Mouse (Mus musculus) gastrocnemius, adult 18-20 months (tissue): Measurements from ENCODE around the gene Rfx4. TPM values are rescaled to one million over a fixed set of nuclear protein-coding genes. Genes with fewer than 3 reads are reported as not detected.

Source experiments
- DNase-seq: peaks from one replicate; pipeline ENCODE4 v3.0.0; 2021; ENCODE audit warnings: low spot score
- total RNA-seq, 2 experiments: library from RNA; stranded (reverse); gene quantifications; 2 replicates each; pipeline ENCODE4 v1.2.3; 2021

Gene Rfx4
- total RNA-seq, 2 experiments from 2014 or later = not detected

- no peak for DNase-seq
Observed at GRCm38 (mm10) chr10:84758200-84758468, 2.3 kb downstream of the Rfx4 start.

DNA sequence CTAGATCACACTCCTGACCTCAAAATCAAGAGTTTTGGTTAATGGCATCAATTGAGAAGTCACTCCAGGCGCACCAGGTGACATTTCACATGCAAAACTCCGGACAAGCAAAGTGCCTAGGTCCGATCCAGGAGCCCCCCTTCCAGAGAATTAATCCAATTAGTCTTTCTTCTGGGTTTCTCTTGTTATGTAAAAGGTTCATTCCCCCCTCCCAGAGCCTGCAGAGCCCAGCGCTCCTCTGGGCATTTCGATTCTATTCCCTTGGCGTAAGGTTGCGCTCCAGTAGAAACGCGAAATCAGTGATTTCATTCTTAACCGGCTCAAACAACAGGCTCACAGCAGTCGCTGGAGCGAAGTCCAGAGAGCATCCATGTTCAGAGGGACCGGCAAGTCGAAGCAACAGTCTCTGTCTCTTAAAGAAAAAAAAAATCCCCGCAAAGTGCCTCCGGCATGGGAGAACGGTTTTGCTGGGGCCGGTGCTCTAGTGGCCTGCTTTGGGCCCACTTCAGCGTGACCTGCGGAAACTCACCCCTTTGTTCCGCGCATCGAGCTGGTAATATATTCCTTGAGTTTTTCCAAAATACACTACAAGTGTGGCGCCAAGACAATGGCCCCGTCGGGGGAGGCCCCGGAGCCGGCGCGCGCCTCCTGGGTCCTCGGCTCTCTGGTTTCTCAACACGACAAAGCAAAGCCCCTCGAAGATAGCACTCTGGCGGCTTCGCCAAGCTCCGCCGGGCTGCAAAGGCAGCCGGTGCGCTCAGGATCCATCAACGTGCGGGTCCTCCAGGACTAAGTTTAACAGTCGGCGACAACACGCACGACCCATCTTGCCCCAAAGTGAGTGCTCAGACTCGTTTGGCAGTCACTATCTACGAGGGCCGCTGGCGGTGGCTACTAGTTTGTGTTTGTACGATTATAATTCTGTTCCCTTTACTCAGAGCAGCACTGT, 2.9 kb downstream of the Rfx4 start:
- no peak for DNase-seq

DNA sequence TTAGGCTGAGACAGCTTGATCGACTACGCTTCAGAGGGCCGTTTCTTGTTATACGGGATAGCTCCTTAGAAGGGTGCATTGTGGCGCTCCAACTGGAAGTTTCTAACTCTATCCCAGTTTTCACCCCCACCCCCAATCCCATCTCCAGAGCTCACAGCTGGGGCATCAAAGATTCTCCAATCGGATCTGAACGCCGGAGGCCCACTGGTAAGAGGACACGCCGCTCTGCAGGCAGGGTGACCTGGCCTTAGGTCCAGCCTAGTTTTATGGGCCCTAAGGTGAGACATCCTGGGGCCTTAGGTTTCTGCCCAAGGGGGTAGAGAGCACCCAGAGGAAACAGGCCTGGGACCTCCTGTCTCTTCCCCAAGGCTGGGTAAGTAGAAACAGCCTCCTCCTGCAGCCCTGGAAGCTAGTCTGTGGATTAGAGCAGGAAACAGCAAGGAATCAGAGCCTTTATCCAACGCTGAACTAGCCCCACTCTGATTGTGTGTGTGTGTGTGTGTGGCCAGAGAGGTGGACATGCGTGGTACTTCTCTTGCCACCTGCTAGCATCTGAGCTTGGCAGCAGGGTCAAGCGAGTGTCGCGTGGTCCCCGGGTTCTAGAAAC, 3.8 kb downstream of the Rfx4 start:
- no peak for DNase-seq

DNA sequence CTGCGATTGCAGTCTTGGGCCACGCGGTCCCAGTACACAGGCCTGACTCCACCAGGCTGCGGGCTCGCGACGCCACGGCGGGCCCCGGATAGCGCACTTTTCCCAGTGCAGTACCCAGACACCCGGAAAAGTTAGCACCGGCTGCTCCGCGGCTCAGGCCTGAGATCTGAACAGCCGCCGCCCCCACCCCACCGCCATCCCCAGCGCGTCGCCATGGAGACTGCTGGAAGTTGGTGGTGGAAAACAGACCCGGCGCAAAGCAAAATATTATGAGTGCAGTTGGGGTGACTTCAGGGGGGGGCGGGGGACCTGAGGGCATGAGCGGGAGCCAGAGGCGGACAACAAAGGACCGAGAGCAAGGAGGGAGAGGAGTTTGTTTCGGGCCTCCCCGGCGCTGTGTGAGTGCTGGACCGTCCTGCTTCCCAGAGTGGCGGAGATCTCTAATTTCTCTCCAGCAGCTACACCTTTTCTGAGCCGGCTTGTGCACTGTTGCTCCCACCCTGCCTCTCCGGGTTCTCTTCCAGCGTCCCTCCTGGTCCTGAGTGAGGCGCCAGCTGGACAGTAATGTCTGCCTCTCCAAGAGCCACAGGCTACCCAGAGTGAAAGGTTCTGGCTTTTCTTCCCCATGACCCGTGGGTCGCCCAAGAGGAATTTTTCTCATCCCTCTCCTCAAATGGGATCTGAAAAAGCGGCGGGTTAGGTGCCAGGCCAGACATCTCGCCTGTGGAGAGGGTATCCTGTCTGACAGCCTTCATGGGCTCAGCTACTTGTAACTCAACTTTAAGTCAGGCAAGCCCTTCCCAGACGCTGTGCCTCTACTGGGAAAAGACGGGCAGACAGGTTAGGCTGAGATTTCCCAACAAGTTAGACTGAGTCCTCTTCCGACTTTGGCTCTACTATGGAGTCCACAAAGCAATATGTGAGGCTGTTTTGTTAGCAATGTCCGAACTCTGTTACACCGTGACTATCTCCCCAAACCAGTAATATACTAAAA, 4.6 kb downstream of the Rfx4 start:
- DNase-seq = no peak

GRCm38 (mm10) chr10:84768766-84769165, 12.9 kb downstream of the Rfx4 start:
- no peak for DNase-seq

- DNase-seq = peak; percentile 48
Observed at GRCm38 (mm10) chr10:84772380-84773130, 16.7 kb downstream of the Rfx4 start.

DNA sequence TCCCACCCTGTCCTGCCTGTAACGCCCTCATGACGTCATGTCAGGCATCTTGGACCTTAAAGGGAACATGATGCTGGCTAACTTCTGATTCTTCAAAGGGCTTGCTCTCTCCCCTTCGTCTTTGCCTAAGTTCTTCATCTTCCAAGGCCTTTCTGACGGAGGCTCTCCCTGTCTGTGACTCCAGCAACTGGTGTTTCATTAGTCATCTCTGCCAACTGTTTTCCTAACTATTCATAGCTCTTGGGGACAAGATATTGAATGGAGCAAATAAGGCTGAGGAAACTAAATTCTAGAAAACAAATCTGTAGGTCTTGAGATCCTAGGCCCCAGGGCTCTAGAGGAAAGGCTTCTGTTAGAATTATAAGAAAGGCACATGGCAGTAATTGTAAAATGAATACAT, 18.0 kb downstream of the Rfx4 start:
- no peak for DNase-seq

- DNase-seq = peak; percentile 64
Observed at GRCm38 (mm10) chr10:84774573-84774972, 18.7 kb downstream of the Rfx4 start.

DNA sequence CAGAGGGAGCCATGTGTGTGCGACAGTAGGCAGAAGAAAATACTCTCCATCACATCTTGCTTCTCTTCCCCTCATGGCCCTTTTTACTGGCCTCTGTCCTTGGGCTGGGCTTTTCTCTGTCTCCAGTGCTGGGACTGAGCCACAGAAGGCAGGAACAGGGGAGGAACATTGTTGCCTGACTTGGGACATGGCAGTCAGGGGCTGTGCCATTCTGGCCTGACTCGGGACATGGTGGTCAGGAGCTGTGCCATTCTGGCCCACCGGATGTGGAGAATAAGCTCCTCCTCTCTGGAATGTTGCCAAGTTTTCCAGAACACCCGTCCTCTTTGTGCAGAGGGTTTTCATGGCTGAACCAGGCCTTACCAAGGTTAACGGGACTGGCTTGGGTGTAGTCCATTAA, 21.2 kb downstream of the Rfx4 start:
- no peak for DNase-seq

- DNase-seq = no peak
Observed at GRCm38 (mm10) chr10:84777974-84778373, 22.1 kb downstream of the Rfx4 start.

GRCm38 (mm10) chr10:84780828-84781227, 25.0 kb downstream of the Rfx4 start:
- no peak for DNase-seq

DNA sequence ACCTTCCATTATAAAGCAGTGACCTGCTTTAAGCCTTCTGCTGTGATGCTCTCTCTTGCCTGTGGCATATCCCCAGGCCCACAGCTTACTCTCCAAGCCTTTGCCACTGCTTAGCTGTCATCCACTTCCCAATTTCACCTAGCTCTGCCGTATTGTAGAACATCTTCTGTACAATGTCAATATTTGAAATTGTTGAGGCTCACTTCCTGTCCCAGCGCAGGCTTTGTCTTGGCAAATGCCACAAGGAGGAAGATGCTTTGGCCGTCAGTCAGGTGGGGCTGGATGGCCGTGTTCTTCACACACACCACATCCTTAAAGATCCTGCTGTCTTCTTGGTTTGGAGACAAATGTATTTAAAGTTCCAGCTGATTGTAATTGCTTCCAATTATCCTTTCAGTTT, 29.5 kb downstream of the Rfx4 start:
- DNase-seq = no peak

GRCm38 (mm10) chr10:84790323-84790722, 34.5 kb downstream of the Rfx4 start:
- no peak for DNase-seq

GRCm38 (mm10) chr10:84791181-84791580, 35.3 kb downstream of the Rfx4 start:
- DNase-seq = no peak

GRCm38 (mm10) chr10:84801521-84801920, 45.7 kb downstream of the Rfx4 start:
- DNase-seq = no peak

GRCm38 (mm10) chr10:84803216-84803844, 47.5 kb downstream of the Rfx4 start:
- DNase-seq = no peak

GRCm38 (mm10) chr10:84805576-84805975, 49.7 kb downstream of the Rfx4 start:
- DNase-seq = no peak

- DNase-seq = no peak
Observed at GRCm38 (mm10) chr10:84807206-84807605, 51.3 kb downstream of the Rfx4 start.

GRCm38 (mm10) chr10:84810030-84810849, 54.4 kb downstream of the Rfx4 start:
- DNase-seq = peak; percentile 49
